Mouse (Mus musculus): ENCODE data around the gene Dio2.
A peak's percentile ranks its signal among the peaks of the same experiment; 100 is the strongest.

Gene Dio2

GRCm38 (mm10) chr12:90738388-90739223, at the start of gene Dio2:
Gene Dio2 (minus strand): TSS chr12:90738438.
- DNase-seq, result peak; percentile 7

GRCm38 (mm10) chr12:90781438-90781837, 43.2 kb upstream of the Dio2 start:
- no peak for DNase-seq

- no peak for DNase-seq
Measured at GRCm38 (mm10) chr12:90744752-90745151, 6.5 kb upstream of the Dio2 start.

- no peak for DNase-seq
Measured at GRCm38 (mm10) chr12:90743633-90744032, 5.4 kb upstream of the Dio2 start.

- DNase-seq, result peak; percentile 63
Measured at GRCm38 (mm10) chr12:90740468-90740867, 2.2 kb upstream of the Dio2 start.

GRCm38 (mm10) chr12:90737932-90738331, 306 bp downstream of the Dio2 start:
- DNase-seq, result peak; percentile 15

- no peak for DNase-seq
Measured at GRCm38 (mm10) chr12:90735447-90735846, 2.8 kb downstream of the Dio2 start.

- no peak for DNase-seq
Measured at GRCm38 (mm10) chr12:90734503-90734902, 3.7 kb downstream of the Dio2 start.

- no peak for DNase-seq
Measured at GRCm38 (mm10) chr12:90733721-90734120, 4.5 kb downstream of the Dio2 start.

GRCm38 (mm10) chr12:90729648-90730047, 8.6 kb downstream of the Dio2 start:
- peak; percentile 77 for DNase-seq

GRCm38 (mm10) chr12:90725107-90725506, 13.1 kb downstream of the Dio2 start:
- DNase-seq, result no peak

GRCm38 (mm10) chr12:90724644-90725043, 13.6 kb downstream of the Dio2 start:
- DNase-seq, result no peak

GRCm38 (mm10) chr12:90694135-90694534, 44.1 kb downstream of the Dio2 start:
- no peak for DNase-seq

Data from thymus, postnatal 25 days (tissue).